Mouse (Mus musculus): Measurements from ENCODE around the gene Mtmr3.

The Mtmr3 gene

GRCm38 (mm10) chr11:4594608-4595500 is at the start of gene Mtmr3:
Gene Mtmr3, minus strand, starts transcription at chr11:4594863.
- in situ Hi-C loops (cut with MboI, MseI): loop anchor here (5.0 kb wide), 1 partner anchor 107 kb away; the partner anchor contains the start of genes Uqcr10 and Zmat5

- in situ Hi-C loops (cut with MboI, MseI): loop anchor here (5.0 kb wide), 1 partner anchor 41 kb away; no protein-coding TSS in a partner anchor
These were observed 49.1 kb upstream of the Mtmr3 start for GRCm38 (mm10) chr11:4643722-4644121.

GRCm38 (mm10) chr11:4641185-4641584 is 46.5 kb upstream of the Mtmr3 start:
- in situ Hi-C loops (cut with MboI, MseI): loop anchor here (5.0 kb wide), 1 partner anchor 39 kb away; no protein-coding TSS in a partner anchor

GRCm38 (mm10) chr11:4638261-4638660 is 43.6 kb upstream of the Mtmr3 start:
- in situ Hi-C loops (cut with MboI, MseI): no loop called here

GRCm38 (mm10) chr11:4637534-4638234 is 43.0 kb upstream of the Mtmr3 start, which contains the start of gene Ascc2:
Gene Ascc2, plus strand, starts transcription at chr11:4637747.
- in situ Hi-C loops (cut with MboI, MseI): no loop called here

GRCm38 (mm10) chr11:4636782-4637342 is 42.2 kb upstream of the Mtmr3 start:
- in situ Hi-C loops (cut with MboI, MseI): no loop called here

GRCm38 (mm10) chr11:4634395-4634794 is 39.7 kb upstream of the Mtmr3 start:
- in situ Hi-C loops (cut with MboI, MseI): no loop called here

- in situ Hi-C loops (cut with MboI, MseI): no loop called here
These were observed 38.8 kb upstream of the Mtmr3 start for GRCm38 (mm10) chr11:4633420-4633819.

GRCm38 (mm10) chr11:4629861-4630280 is 35.2 kb upstream of the Mtmr3 start:
- in situ Hi-C loops (cut with MboI, MseI): no loop called here

- in situ Hi-C loops (cut with MboI, MseI): no loop called here
These were observed 33.0 kb upstream of the Mtmr3 start for GRCm38 (mm10) chr11:4627636-4628035.

- in situ Hi-C loops (cut with MboI, MseI): no loop called here
These were observed 31.3 kb upstream of the Mtmr3 start for GRCm38 (mm10) chr11:4625931-4626330.

- in situ Hi-C loops (cut with MboI, MseI): no loop called here
These were observed 28.3 kb upstream of the Mtmr3 start for GRCm38 (mm10) chr11:4622997-4623396.

- in situ Hi-C loops (cut with MboI, MseI): no loop called here
These were observed 27.9 kb upstream of the Mtmr3 start for GRCm38 (mm10) chr11:4622442-4622986.

- in situ Hi-C loops (cut with MboI, MseI): no loop called here
These were observed 27.2 kb upstream of the Mtmr3 start for GRCm38 (mm10) chr11:4621866-4622265.

- in situ Hi-C loops (cut with MboI, MseI): no loop called here
These were observed 25.9 kb upstream of the Mtmr3 start for GRCm38 (mm10) chr11:4620501-4621108.

- in situ Hi-C loops (cut with MboI, MseI): no loop called here
These were observed 25.4 kb upstream of the Mtmr3 start, which contains the start of gene Gm11032 for GRCm38 (mm10) chr11:4620017-4620485. Gene Gm11032, plus strand, starts transcription at chr11:4620067.

- in situ Hi-C loops (cut with MboI, MseI): no loop called here
These were observed 17.2 kb upstream of the Mtmr3 start for GRCm38 (mm10) chr11:4611904-4612303.

- in situ Hi-C loops (cut with MboI, MseI): no loop called here
These were observed 11.9 kb upstream of the Mtmr3 start for GRCm38 (mm10) chr11:4606541-4606940.

GRCm38 (mm10) chr11:4605414-4605813 is 10.8 kb upstream of the Mtmr3 start:
- in situ Hi-C loops (cut with MboI, MseI): no loop called here

- in situ Hi-C loops (cut with MboI, MseI): loop anchor here (5.0 kb wide), 1 partner anchor 38 kb away; no protein-coding TSS in a partner anchor
These were observed 9.8 kb upstream of the Mtmr3 start for GRCm38 (mm10) chr11:4604441-4604840.

All from T-helper 1 cell (primary cell).